Mouse (Mus musculus): ENCODE data around the gene Smarcb1.
"Not testable (repeated sequence)": the region's sequence is repeated elsewhere in the genome, so short reads cannot be mapped to it uniquely, and the experiment has no call there.

DNA sequence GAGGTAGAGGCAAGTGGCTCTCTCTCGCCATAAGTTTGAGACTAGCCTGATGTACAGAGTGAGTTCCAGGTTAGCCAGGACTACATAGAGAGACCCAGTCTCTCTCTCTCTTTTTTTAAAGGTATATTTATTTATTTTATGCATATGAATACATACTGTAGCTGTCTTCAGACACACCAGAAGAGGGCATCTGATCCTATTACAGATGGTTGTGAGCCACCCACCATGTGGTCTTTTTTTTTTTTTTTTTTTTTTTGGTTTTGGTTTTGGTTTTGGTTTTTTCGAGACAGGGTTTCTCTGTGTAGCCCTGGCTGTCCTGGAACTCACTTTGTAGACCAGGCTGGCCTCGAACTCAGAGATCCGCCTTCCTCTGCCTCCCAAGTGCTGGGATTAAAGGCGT, 33.9 kb downstream of the Smarcb1 start:
- TF ChIP-seq CTCF, EP300 (IDR thresholded peaks at IDR 0.05): not testable (repeated sequence)
